Mouse (Mus musculus) heart, embryonic 14.5 days (tissue): ENCODE results near the gene S100a13. TPM values are rescaled to one million over a fixed set of nuclear protein-coding genes. Genes with fewer than 3 reads are reported as not detected.

Experiments
- ATAC-seq: fragments of 200-750 bp; cut with Nextera tagmentation; 2 replicates; pipeline ENCODE4 v1.8.0; 2017; ENCODE audit warnings: low read depth, moderate TSS enrichment; ENCODE audit not compliant: insufficient number of reproducible peaks, insufficient read depth, low FRiP score
- H3K27ac ChIP-seq, 2 experiments: fragments of 200-500 bp in 1 of 2; fragments of 300-500 bp in 1 of 2; sonication (generic) in 1 of 2; replicated peaks in 1 of 2; 2 replicates each; pipeline ENCODE4 v1.5.1; 2012 to 2014; ENCODE audit warnings: low read depth in 2 of 2, low read length in 2 of 2, control low read depth in 1 of 2, mild to moderate bottlenecking in 1 of 2, mixed read lengths in 1 of 2; ENCODE audit not compliant: control insufficient read depth in 1 of 2, insufficient read depth in 1 of 2
- H3K27me3 ChIP-seq: fragments of 300-500 bp; sonication (generic); 2 replicates; pipeline ENCODE4 v1.6.1; 2014; ENCODE audit warnings: mild to moderate bottlenecking, low read length, control low read depth; ENCODE audit not compliant: control insufficient read depth, insufficient read depth
- H3K36me3 ChIP-seq: fragments of 300-500 bp; sonication (generic); 2 replicates; pipeline ENCODE4 v1.6.1; 2014; ENCODE audit warnings: mild to moderate bottlenecking, control low read depth, low read length, mixed read lengths; ENCODE audit not compliant: control insufficient read depth, insufficient read depth
- H3K4me1 ChIP-seq, 2 experiments: fragments of 200-500 bp in 1 of 2; fragments of 300-500 bp in 1 of 2; sonication (generic) in 1 of 2; 2 replicates each; pipeline ENCODE4 v1.6.1; 2012 to 2014; ENCODE audit warnings: low read length in 2 of 2, control low read depth in 1 of 2, mixed read lengths in 1 of 2; ENCODE audit not compliant: control insufficient read depth in 2 of 2, insufficient read depth in 2 of 2
- H3K4me2 ChIP-seq: fragments of 300-500 bp; sonication (generic); 2 replicates; pipeline ENCODE4 v1.6.1; 2014; ENCODE audit warnings: mild to moderate bottlenecking, low read length
- H3K4me3 ChIP-seq, 2 experiments: fragments of 200-500 bp in 1 of 2; fragments of 300-500 bp in 1 of 2; sonication (generic) in 1 of 2; 2 replicates each; pipeline ENCODE4 v1.5.1; 2012 to 2014; ENCODE audit warnings: low read length in 2 of 2, mild to moderate bottlenecking in 2 of 2, control low read depth in 1 of 2, low read depth in 1 of 2, moderate library complexity in 1 of 2; ENCODE audit not compliant: control insufficient read depth in 1 of 2, insufficient read depth in 1 of 2
- H3K9ac ChIP-seq: fragments of 300-500 bp; sonication (generic); 2 replicates; pipeline ENCODE4 v1.6.1; 2014; ENCODE audit warnings: mild to moderate bottlenecking, low read length
- H3K9me3 ChIP-seq: fragments of 300-500 bp; sonication (generic); 2 replicates; pipeline ENCODE4 v1.6.1; 2016; ENCODE audit warnings: low read length, control low read depth; ENCODE audit not compliant: control insufficient read depth
- WGBS: fragments of 180-500 bp; shearing (Covaris S2); extraction: QIAGEN DNeasy Blood & Tissue Kit; methylation state at CpG from one replicate; pipeline ENCODE4 v1.1.7; 2014; 5-methylcytosine and 5-hydroxymethylcytosine counted together
- polyA plus RNA-seq: library from polyadenylated mRNA; unstranded; fragments of >200 nt; fragmentation: Nextera tagmentation; extraction: Ambion mirVana; gene quantifications from 2 replicates; pipeline ENCODE4 v1.2.1, GENCODE M21; 2014

The S100a13 gene
- polyA plus RNA-seq, 1 experiment from 2014 or later: 99.9 TPM

DNA sequence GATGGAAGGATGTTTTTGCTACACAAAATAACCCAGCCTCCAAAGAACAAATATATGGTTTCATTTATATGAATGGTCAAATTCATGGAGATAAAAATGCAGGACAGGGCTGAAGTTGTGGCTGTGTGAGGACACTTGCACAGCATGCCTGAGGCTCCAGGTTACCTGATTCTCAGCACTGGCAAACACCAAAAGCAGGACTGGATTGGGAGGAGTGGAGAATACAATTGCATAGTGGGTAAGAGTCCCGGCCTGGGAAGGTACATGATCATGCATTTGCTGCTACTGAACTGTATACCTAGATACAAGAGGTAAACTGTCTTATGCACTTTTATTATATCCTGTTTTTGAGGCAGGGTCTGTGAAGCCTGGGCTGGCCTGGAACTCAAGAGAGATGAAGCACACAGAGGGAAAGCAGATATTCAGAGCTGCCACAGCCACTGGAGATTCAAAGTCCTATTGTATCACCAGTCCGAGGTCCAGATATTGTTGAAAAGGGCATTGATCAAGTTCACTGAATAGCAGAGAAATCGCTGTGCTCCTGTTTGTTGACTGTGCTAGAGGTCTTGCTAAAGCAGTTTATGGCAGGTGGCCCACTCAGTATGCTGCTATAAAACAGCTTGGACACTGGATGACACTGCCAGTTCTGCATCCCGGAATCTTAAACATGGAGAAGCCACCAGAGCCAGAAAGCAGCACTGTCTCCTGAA, 20.2 kb upstream of the S100a13 start:
- peaks cover 50% of the 10 kb centered on the region for H3K36me3 ChIP-seq
- H3K9me3 ChIP-seq: no peaks in the 10 kb centered on the region
- H3K4me2 ChIP-seq: no peak overlapping the region
- peaks cover 2 to 7% of the 10 kb centered on the region in 2 experiments; a peak in 3 of 4 replicates for H3K4me1 ChIP-seq
- no peak for ATAC-seq
- no peak overlapping the region for H3K27ac ChIP-seq
- no peaks in the 10 kb centered on the region for H3K27me3 ChIP-seq
- H3K9ac ChIP-seq: no peak overlapping the region
- WGBS: 70% methylated on average over 4 of the region's 4 CpGs
- no peak overlapping the region for H3K4me3 ChIP-seq

DNA sequence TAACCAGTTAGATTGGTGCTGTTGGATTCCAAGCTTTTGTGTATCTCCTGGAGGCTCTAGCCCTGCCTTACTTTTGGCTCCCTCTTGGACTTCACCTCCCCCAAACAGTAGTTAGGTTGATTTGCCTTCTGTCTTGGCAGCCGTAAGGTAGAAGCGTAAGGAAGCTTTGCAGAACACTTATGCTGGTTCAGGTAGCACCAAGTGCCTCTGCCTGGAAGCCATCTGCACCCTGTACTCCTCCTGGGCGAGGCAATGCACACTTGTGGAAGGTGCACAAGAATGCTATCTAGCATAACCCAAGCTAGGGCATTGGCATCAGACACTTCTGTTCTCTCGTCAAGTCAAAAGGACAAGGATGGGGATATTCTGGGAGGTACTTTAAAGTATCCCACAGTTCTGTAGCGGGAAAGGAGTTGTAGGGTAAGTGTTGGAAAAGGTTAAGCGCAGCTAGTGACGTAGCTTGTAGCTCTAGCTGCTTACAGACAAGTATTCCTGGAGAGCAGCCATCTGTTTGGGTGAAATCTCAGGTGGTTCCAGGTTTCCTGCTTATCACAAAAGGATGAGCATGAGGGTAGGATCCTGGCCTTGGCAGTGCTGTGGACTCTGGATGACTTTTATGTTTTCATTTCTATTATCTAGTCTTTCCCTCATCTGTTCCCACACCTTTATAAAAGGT, 18.2 kb upstream of the S100a13 start:
- peaks cover 63% of the 10 kb centered on the region for H3K36me3 ChIP-seq

DNA sequence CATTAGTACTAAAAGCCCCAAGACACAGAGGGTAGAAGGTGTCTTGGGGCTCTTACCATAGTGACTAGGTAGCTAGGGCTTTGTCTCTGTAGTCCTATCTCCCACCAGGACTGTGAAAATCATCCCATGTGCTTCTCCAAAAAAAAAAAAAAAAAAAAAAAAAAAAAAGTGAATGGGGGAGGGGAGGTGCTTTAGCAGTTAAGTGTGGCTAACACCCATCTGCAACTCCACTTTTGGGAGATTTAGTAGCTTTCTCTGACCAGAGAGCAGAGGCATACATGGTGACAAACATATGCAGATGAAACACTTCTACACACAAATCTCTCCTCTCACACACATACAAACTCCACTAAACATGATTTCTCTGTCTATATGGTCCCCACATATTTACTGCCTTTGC, 16.6 kb upstream of the S100a13 start:
- Histone ChIP-seq H3K9ac (no peak overlapping the region), H3K27ac (no peak overlapping the region), H3K4me1 (no peaks in the 10 kb centered on the region), H3K4me2 (no peak overlapping the region), H3K27me3 (no peaks in the 10 kb centered on the region), H3K9me3 (no peaks in the 10 kb centered on the region), H3K36me3 (peaks cover 79% of the 10 kb centered on the region), H3K4me3 (no peak overlapping the region)
- no peak for ATAC-seq

More for the DNA sequence above, 18.2 kb upstream of the S100a13 start:
- Histone ChIP-seq H3K27ac (no peak overlapping the region), H3K27me3 (no peaks in the 10 kb centered on the region), H3K9me3 (no peaks in the 10 kb centered on the region), H3K4me2 (no peak overlapping the region), H3K4me3 (no peak overlapping the region), H3K4me1 (no peaks in the 10 kb centered on the region), H3K9ac (no peak overlapping the region)
- WGBS: 83% methylated on average over 7 of the region's 7 CpGs
- no peak for ATAC-seq

DNA sequence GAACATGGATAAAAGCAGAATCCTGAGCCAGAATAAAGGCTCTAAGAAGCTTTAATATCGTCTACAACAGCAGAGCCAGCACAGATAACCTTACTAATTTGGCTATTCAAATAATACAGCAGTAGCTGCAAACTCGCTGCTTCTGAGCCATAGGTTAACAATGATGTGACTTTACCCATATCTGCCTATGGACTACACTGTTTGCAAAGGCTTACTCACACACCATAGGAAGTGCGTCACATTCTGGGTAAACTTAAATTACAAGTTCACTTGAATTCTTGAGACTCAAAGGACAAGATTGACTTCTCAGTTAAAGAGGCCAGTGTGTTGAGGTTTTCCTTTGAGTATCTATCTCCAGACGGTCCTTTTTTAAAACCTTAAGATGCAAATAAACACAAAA, 10.8 kb upstream of the S100a13 start:
- Histone ChIP-seq H3K9me3 (no peaks in the 10 kb centered on the region), H3K4me2 (no peak overlapping the region), H3K4me1 (peaks cover 0 to 9% of the 10 kb centered on the region in 2 experiments; a peak in 2 of 4 replicates), H3K27me3 (no peaks in the 10 kb centered on the region), H3K4me3 (no peak overlapping the region), H3K27ac (no peak overlapping the region), H3K36me3 (peaks cover 93% of the 10 kb centered on the region), H3K9ac (no peak overlapping the region)
- 83% methylated on average over 4 of the region's 4 CpGs for WGBS
- no peak for ATAC-seq

- H3K36me3 ChIP-seq: peaks cover 76% of the 10 kb centered on the region
- WGBS: 91% methylated on average over 5 of the region's 5 CpGs
These were observed 9.0 kb upstream of the S100a13 start for GRCm38 (mm10) chr3:90505216-90505615.

DNA sequence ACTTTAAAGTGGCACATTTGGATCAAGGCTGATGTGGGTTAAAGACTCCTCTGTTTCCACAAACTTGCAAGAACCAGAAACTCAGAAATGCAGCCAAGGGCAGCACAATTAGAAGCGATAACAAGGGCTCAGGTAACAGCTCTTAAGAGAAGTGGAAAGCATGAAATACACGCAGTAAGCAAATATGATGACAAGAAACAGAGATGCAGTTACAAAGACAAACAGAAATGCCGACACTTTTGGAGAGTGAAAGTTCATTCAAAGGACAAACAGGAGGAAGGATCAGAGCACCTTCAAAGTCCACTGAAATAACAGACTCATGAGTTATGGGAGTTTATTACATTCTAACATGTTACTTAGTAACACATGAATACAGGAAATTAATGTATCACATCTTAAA, 7.9 kb upstream of the S100a13 start:
- no peak overlapping the region for H3K9ac ChIP-seq
- no peaks in the 10 kb centered on the region for H3K27me3 ChIP-seq
- no peak overlapping the region for H3K27ac ChIP-seq
- peaks cover 69% of the 10 kb centered on the region for H3K36me3 ChIP-seq
- 53% methylated on average over 3 of the region's 3 CpGs for WGBS
- no peak for ATAC-seq
- peaks cover 0 to 9% of the 10 kb centered on the region in 2 experiments; a peak in 2 of 4 replicates for H3K4me1 ChIP-seq
- no peak overlapping the region for H3K4me3 ChIP-seq
- H3K9me3 ChIP-seq: no peaks in the 10 kb centered on the region
- no peak overlapping the region for H3K4me2 ChIP-seq

More at GRCm38 (mm10) chr3:90505216-90505615, 9.0 kb upstream of the S100a13 start:
- Histone ChIP-seq H3K27ac (no peak overlapping the region), H3K9ac (no peak overlapping the region), H3K27me3 (no peaks in the 10 kb centered on the region), H3K4me1 (peaks cover 0 to 9% of the 10 kb centered on the region in 2 experiments; a peak in 2 of 4 replicates), H3K4me2 (no peak overlapping the region), H3K4me3 (no peak overlapping the region), H3K9me3 (no peaks in the 10 kb centered on the region)
- ATAC-seq: no peak

DNA sequence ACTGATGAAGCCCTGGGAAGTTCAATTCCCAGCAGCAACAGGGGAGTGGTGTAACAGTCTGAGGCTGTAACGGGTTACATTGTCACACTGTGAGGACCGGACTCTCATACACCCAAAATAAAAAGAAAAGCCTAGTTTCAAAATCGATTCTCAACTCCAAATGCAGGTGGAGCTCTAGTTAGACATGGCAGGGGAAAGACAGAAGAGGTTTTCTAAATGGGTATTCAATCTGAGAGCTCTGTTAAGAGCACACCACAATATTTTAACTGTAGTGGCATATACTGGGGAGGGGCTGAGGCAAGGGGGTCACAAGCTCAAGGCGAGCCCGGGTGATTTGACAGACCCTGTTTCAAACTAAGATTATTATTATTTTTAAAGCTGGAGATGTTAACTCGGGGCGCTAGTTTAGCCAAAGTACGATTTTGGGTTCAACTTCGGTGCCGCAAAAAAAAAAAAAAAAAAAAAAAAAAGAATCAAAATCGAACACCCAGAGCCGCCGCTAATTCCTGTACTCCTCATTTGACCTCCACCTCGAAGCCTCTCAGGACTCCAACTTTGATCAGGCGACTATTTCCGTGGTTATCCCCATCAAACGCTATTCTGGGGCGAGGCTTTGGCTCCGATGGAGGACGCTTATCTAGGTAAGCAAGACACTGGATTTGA, 5.8 kb upstream of the S100a13 start:
- WGBS: 4% methylated on average over 20 of the region's 20 CpGs

More for the DNA sequence above, 5.8 kb upstream of the S100a13 start:
- H3K4me3 ChIP-seq: peak overlapping the region; percentile 73 to 92
- H3K9ac ChIP-seq: peak overlapping the region; percentile 95
- no peak for ATAC-seq
- no peaks in the 10 kb centered on the region for H3K9me3 ChIP-seq
- peaks cover 5 to 18% of the 10 kb centered on the region in 2 experiments for H3K4me1 ChIP-seq
- H3K27ac ChIP-seq: peak overlapping the region in 1 of 2 experiments; percentile 94; a peak in 3 of 4 replicates
- H3K4me2 ChIP-seq: peak overlapping the region; percentile 84
- H3K36me3 ChIP-seq: peaks cover 49% of the 10 kb centered on the region
- no peaks in the 10 kb centered on the region for H3K27me3 ChIP-seq
